Mouse (Mus musculus) mouse trophoblast stem cell (cell line): ENCODE results near the gene Eid2.
"Not testable (repeated sequence)": the region's sequence is repeated elsewhere in the genome, so short reads cannot be mapped to it uniquely, and the experiment has no call there.

ENCODE experiments used
- in situ Hi-C, 2 experiments: fragments of 300-500 bp; cut with MseI, MboI; formaldehyde crosslinking; loops; 2 replicates in 1 of 2; 3 replicates in 1 of 2; pipeline ENCODE4 v1.15.1; 2025

The Eid2 gene

GRCm38 (mm10) chr7:28267129-28268041 lies at the start of gene Eid2:
TSS of gene Eid2 (plus strand) at chr7:28267881.
- in situ Hi-C loops, result no loop called here

GRCm38 (mm10) chr7:28218951-28219740 lies 48.5 kb upstream of the Eid2 start:
- in situ Hi-C loops, result not testable (repeated sequence)

GRCm38 (mm10) chr7:28226836-28227235 lies 40.8 kb upstream of the Eid2 start:
- in situ Hi-C loops, result not testable (repeated sequence)

GRCm38 (mm10) chr7:28227421-28227820 lies 40.3 kb upstream of the Eid2 start:
- in situ Hi-C loops, result not testable (repeated sequence)

GRCm38 (mm10) chr7:28243943-28244342 lies 23.7 kb upstream of the Eid2 start:
- in situ Hi-C loops, result not testable (repeated sequence)

- in situ Hi-C loops, result no loop called here
Observed at GRCm38 (mm10) chr7:28248957-28249356, 18.7 kb upstream of the Eid2 start.

GRCm38 (mm10) chr7:28251976-28252375 lies 15.7 kb upstream of the Eid2 start:
- in situ Hi-C loops, result loop anchor here in 1 of 2 experiments (5.0 kb wide), 1 partner anchor 45 kb away; no protein-coding TSS in a partner anchor

- in situ Hi-C loops, result loop anchor here in 1 of 2 experiments (5.0 kb wide), 1 partner anchor 47 kb away; no protein-coding TSS in a partner anchor
Observed at GRCm38 (mm10) chr7:28254591-28254990, 13.1 kb upstream of the Eid2 start.

GRCm38 (mm10) chr7:28255476-28255875 lies 12.2 kb upstream of the Eid2 start:
- in situ Hi-C loops, result no loop called here

GRCm38 (mm10) chr7:28262861-28263260 lies 4.8 kb upstream of the Eid2 start:
- in situ Hi-C loops, result no loop called here

GRCm38 (mm10) chr7:28263786-28264185 lies 3.9 kb upstream of the Eid2 start:
- in situ Hi-C loops, result no loop called here

GRCm38 (mm10) chr7:28265391-28265790 lies 2.3 kb upstream of the Eid2 start:
- in situ Hi-C loops, result no loop called here

GRCm38 (mm10) chr7:28268042-28268531 lies 406 bp downstream of the Eid2 start:
- in situ Hi-C loops, result no loop called here

- in situ Hi-C loops, result no loop called here
Observed at GRCm38 (mm10) chr7:28268576-28268975, 895 bp downstream of the Eid2 start.

- in situ Hi-C loops, result no loop called here
Observed at GRCm38 (mm10) chr7:28269355-28269754, 1.7 kb downstream of the Eid2 start.

GRCm38 (mm10) chr7:28271761-28272160 lies 4.1 kb downstream of the Eid2 start:
- in situ Hi-C loops, result no loop called here

- in situ Hi-C loops, result no loop called here
Observed at GRCm38 (mm10) chr7:28277237-28277614, 9.5 kb downstream of the Eid2 start.

- in situ Hi-C loops, result no loop called here
Observed at GRCm38 (mm10) chr7:28277615-28278278, 10.1 kb downstream of the Eid2 start, which contains the start of gene Eid2b. TSS of gene Eid2b (plus strand) at chr7:28277739.

GRCm38 (mm10) chr7:28278279-28278652 lies 10.6 kb downstream of the Eid2 start:
- in situ Hi-C loops, result no loop called here

GRCm38 (mm10) chr7:28280630-28281029 lies 12.9 kb downstream of the Eid2 start:
- in situ Hi-C loops, result no loop called here

GRCm38 (mm10) chr7:28290165-28290564 lies 22.5 kb downstream of the Eid2 start:
- in situ Hi-C loops, result no loop called here
